Mouse (Mus musculus): ENCODE measurements around the gene Pkd2l1. TPM values are rescaled to one million over a fixed set of nuclear protein-coding genes. Genes with fewer than 3 reads are reported as not detected.

The Pkd2l1 gene
- polyA plus RNA-seq, 1 experiment from 2014 or later = not detected

GRCm38 (mm10) chr19:44180502-44180901 is 11.7 kb downstream of the Pkd2l1 start:
- 83% methylated on average over 1 of the region's 1 CpGs for WGBS
- no peak for ATAC-seq
- H3K9ac ChIP-seq (replicated peaks; ENCODE audit: low read depth, low read length) = no peak overlapping the region
- H3K27ac ChIP-seq (ENCODE audit: low read length) = no peak overlapping the region
- no peaks in the 10 kb centered on the region for H3K36me3 ChIP-seq (ENCODE audit: control insufficient read depth, insufficient read depth)
- no peak overlapping the region for H3K4me2 ChIP-seq (ENCODE audit: low read length)
- H3K4me3 ChIP-seq (replicated peaks; ENCODE audit: low read length) = no peak overlapping the region
- H3K9me3 ChIP-seq (ENCODE audit: control insufficient read depth, low read length) = peaks cover 5% of the 10 kb centered on the region
- H3K4me1 ChIP-seq (replicated peaks; ENCODE audit: control insufficient read depth, insufficient read depth, low read length) = no peaks in the 10 kb centered on the region
- H3K27me3 ChIP-seq (replicated peaks; ENCODE audit: control insufficient read depth, insufficient read depth, low read length) = no peaks in the 10 kb centered on the region

GRCm38 (mm10) chr19:44176741-44177140 is 15.5 kb downstream of the Pkd2l1 start:
- Histone ChIP-seq H3K9me3 (ENCODE audit: control insufficient read depth, low read length) (peaks cover 5% of the 10 kb centered on the region), H3K27me3 (replicated peaks; ENCODE audit: control insufficient read depth, insufficient read depth, low read length) (no peaks in the 10 kb centered on the region), H3K9ac (replicated peaks; ENCODE audit: low read depth, low read length) (no peak overlapping the region), H3K4me3 (replicated peaks; ENCODE audit: low read length) (no peak overlapping the region), H3K4me2 (ENCODE audit: low read length) (no peak overlapping the region), H3K36me3 (ENCODE audit: control insufficient read depth, insufficient read depth) (no peaks in the 10 kb centered on the region), H3K27ac (ENCODE audit: low read length) (no peak overlapping the region), H3K4me1 (replicated peaks; ENCODE audit: control insufficient read depth, insufficient read depth, low read length) (no peaks in the 10 kb centered on the region)
- WGBS = 91% methylated on average over 3 of the region's 3 CpGs
- no peak for ATAC-seq

GRCm38 (mm10) chr19:44174835-44175234 is 17.4 kb downstream of the Pkd2l1 start:
- H3K27ac ChIP-seq (ENCODE audit: low read length) = no peak overlapping the region
- no peaks in the 10 kb centered on the region for H3K36me3 ChIP-seq (ENCODE audit: control insufficient read depth, insufficient read depth)
- H3K4me1 ChIP-seq (replicated peaks; ENCODE audit: control insufficient read depth, insufficient read depth, low read length) = no peaks in the 10 kb centered on the region
- ATAC-seq = no peak
- peaks cover 5% of the 10 kb centered on the region for H3K9me3 ChIP-seq (ENCODE audit: control insufficient read depth, low read length)
- no peak overlapping the region for H3K9ac ChIP-seq (replicated peaks; ENCODE audit: low read depth, low read length)
- no peaks in the 10 kb centered on the region for H3K27me3 ChIP-seq (replicated peaks; ENCODE audit: control insufficient read depth, insufficient read depth, low read length)
- H3K4me3 ChIP-seq (replicated peaks; ENCODE audit: low read length) = no peak overlapping the region
- no peak overlapping the region for H3K4me2 ChIP-seq (ENCODE audit: low read length)
- WGBS = 69% methylated on average over 8 of the region's 8 CpGs

GRCm38 (mm10) chr19:44161515-44161914 is 30.7 kb downstream of the Pkd2l1 start:
- no peak overlapping the region for H3K4me2 ChIP-seq (ENCODE audit: low read length)
- H3K9me3 ChIP-seq (ENCODE audit: control insufficient read depth, low read length) = no peaks in the 10 kb centered on the region
- H3K4me1 ChIP-seq (replicated peaks; ENCODE audit: control insufficient read depth, insufficient read depth, low read length) = no peaks in the 10 kb centered on the region
- H3K27ac ChIP-seq (ENCODE audit: low read length) = no peak overlapping the region
- H3K36me3 ChIP-seq (ENCODE audit: control insufficient read depth, insufficient read depth) = no peaks in the 10 kb centered on the region
- H3K9ac ChIP-seq (replicated peaks; ENCODE audit: low read depth, low read length) = no peak overlapping the region
- H3K27me3 ChIP-seq (replicated peaks; ENCODE audit: control insufficient read depth, insufficient read depth, low read length) = no peaks in the 10 kb centered on the region
- no peak for ATAC-seq
- WGBS = 17% methylated on average over 3 of the region's 3 CpGs
- H3K4me3 ChIP-seq (replicated peaks; ENCODE audit: low read length) = no peak overlapping the region

GRCm38 (mm10) chr19:44159386-44159785 is 32.9 kb downstream of the Pkd2l1 start:
- Histone ChIP-seq H3K4me3 (replicated peaks; ENCODE audit: low read length) (no peak overlapping the region), H3K27me3 (replicated peaks; ENCODE audit: control insufficient read depth, insufficient read depth, low read length) (0 out of 2 replicates have a peak, but pooled peaks cover 4% of the 10 kb centered on the region), H3K9ac (replicated peaks; ENCODE audit: low read depth, low read length) (no peak overlapping the region), H3K4me1 (replicated peaks; ENCODE audit: control insufficient read depth, insufficient read depth, low read length) (no peaks in the 10 kb centered on the region), H3K4me2 (ENCODE audit: low read length) (no peak overlapping the region), H3K27ac (ENCODE audit: low read length) (no peak overlapping the region), H3K9me3 (ENCODE audit: control insufficient read depth, low read length) (no peaks in the 10 kb centered on the region), H3K36me3 (ENCODE audit: control insufficient read depth, insufficient read depth) (no peaks in the 10 kb centered on the region)
- 74% methylated on average over 3 of the region's 3 CpGs for WGBS
- no peak for ATAC-seq

- H3K4me3 ChIP-seq (replicated peaks; ENCODE audit: low read length) = no peak overlapping the region
- no peak overlapping the region for H3K27ac ChIP-seq (ENCODE audit: low read length)
- no peak overlapping the region for H3K9ac ChIP-seq (replicated peaks; ENCODE audit: low read depth, low read length)
- no peak overlapping the region for H3K4me2 ChIP-seq (ENCODE audit: low read length)
- peaks cover 4% of the 10 kb centered on the region; the same call in 1 of the 2 replicates for H3K27me3 ChIP-seq (replicated peaks; ENCODE audit: control insufficient read depth, insufficient read depth, low read length)
- no peaks in the 10 kb centered on the region for H3K36me3 ChIP-seq (ENCODE audit: control insufficient read depth, insufficient read depth)
- WGBS = 92% methylated on average over 10 of the region's 10 CpGs
- no peaks in the 10 kb centered on the region for H3K9me3 ChIP-seq (ENCODE audit: control insufficient read depth, low read length)
- no peaks in the 10 kb centered on the region for H3K4me1 ChIP-seq (replicated peaks; ENCODE audit: control insufficient read depth, insufficient read depth, low read length)
- ATAC-seq = no peak
Measured at GRCm38 (mm10) chr19:44157005-44157404, 35.2 kb downstream of the Pkd2l1 start.

GRCm38 (mm10) chr19:44153781-44154180 is 38.5 kb downstream of the Pkd2l1 start:
- no peaks in the 10 kb centered on the region for H3K36me3 ChIP-seq (ENCODE audit: control insufficient read depth, insufficient read depth)
- no peak overlapping the region for H3K9ac ChIP-seq (replicated peaks; ENCODE audit: low read depth, low read length)
- H3K27ac ChIP-seq (ENCODE audit: low read length) = no peak overlapping the region
- no peaks in the 10 kb centered on the region for H3K9me3 ChIP-seq (ENCODE audit: control insufficient read depth, low read length)
- WGBS = 84% methylated on average over 5 of the region's 5 CpGs
- H3K4me3 ChIP-seq (replicated peaks; ENCODE audit: low read length) = no peak overlapping the region
- H3K4me1 ChIP-seq (replicated peaks; ENCODE audit: control insufficient read depth, insufficient read depth, low read length) = no peaks in the 10 kb centered on the region
- peaks cover 7% of the 10 kb centered on the region; the same call in 1 of the 2 replicates for H3K27me3 ChIP-seq (replicated peaks; ENCODE audit: control insufficient read depth, insufficient read depth, low read length)
- no peak for ATAC-seq
- H3K4me2 ChIP-seq (ENCODE audit: low read length) = no peak overlapping the region

GRCm38 (mm10) chr19:44148991-44149390 is 43.3 kb downstream of the Pkd2l1 start:
- H3K4me3 ChIP-seq (replicated peaks; ENCODE audit: low read length) = no peak overlapping the region
- 83% methylated on average over 2 of the region's 2 CpGs for WGBS

GRCm38 (mm10) chr19:44148345-44148744 is 43.9 kb downstream of the Pkd2l1 start:
- Histone ChIP-seq H3K9me3 (ENCODE audit: control insufficient read depth, low read length) (no peaks in the 10 kb centered on the region), H3K27me3 (replicated peaks; ENCODE audit: control insufficient read depth, insufficient read depth, low read length) (peaks cover 4% of the 10 kb centered on the region; the same call in 1 of the 2 replicates), H3K36me3 (ENCODE audit: control insufficient read depth, insufficient read depth) (no peaks in the 10 kb centered on the region), H3K27ac (ENCODE audit: low read length) (no peak overlapping the region), H3K4me1 (replicated peaks; ENCODE audit: control insufficient read depth, insufficient read depth, low read length) (peaks cover 18% of the 10 kb centered on the region), H3K9ac (replicated peaks; ENCODE audit: low read depth, low read length) (no peak overlapping the region), H3K4me3 (replicated peaks; ENCODE audit: low read length) (no peak overlapping the region), H3K4me2 (ENCODE audit: low read length) (no peak overlapping the region)
- 37% methylated on average over 2 of the region's 2 CpGs for WGBS
- no peak for ATAC-seq

More at GRCm38 (mm10) chr19:44148991-44149390, 43.3 kb downstream of the Pkd2l1 start:
- no peaks in the 10 kb centered on the region for H3K9me3 ChIP-seq (ENCODE audit: control insufficient read depth, low read length)
- no peak for ATAC-seq
- no peak overlapping the region for H3K9ac ChIP-seq (replicated peaks; ENCODE audit: low read depth, low read length)
- H3K36me3 ChIP-seq (ENCODE audit: control insufficient read depth, insufficient read depth) = no peaks in the 10 kb centered on the region
- peaks cover 18% of the 10 kb centered on the region for H3K4me1 ChIP-seq (replicated peaks; ENCODE audit: control insufficient read depth, insufficient read depth, low read length)
- no peak overlapping the region for H3K4me2 ChIP-seq (ENCODE audit: low read length)
- no peak overlapping the region for H3K27ac ChIP-seq (ENCODE audit: low read length)
- H3K27me3 ChIP-seq (replicated peaks; ENCODE audit: control insufficient read depth, insufficient read depth, low read length) = peaks cover 4% of the 10 kb centered on the region; the same call in 1 of the 2 replicates

- Histone ChIP-seq H3K9ac (replicated peaks; ENCODE audit: low read depth, low read length) (no peak overlapping the region), H3K36me3 (ENCODE audit: control insufficient read depth, insufficient read depth) (peaks cover 8% of the 10 kb centered on the region), H3K4me3 (replicated peaks; ENCODE audit: low read length) (no peak overlapping the region), H3K9me3 (ENCODE audit: control insufficient read depth, low read length) (no peaks in the 10 kb centered on the region), H3K4me2 (ENCODE audit: low read length) (no peak overlapping the region), H3K27ac (ENCODE audit: low read length) (no peak overlapping the region), H3K4me1 (replicated peaks; ENCODE audit: control insufficient read depth, insufficient read depth, low read length) (peaks cover 18% of the 10 kb centered on the region), H3K27me3 (replicated peaks; ENCODE audit: control insufficient read depth, insufficient read depth, low read length) (peaks cover 2% of the 10 kb centered on the region; the same call in 1 of the 2 replicates)
- 93% methylated on average over 8 of the region's 8 CpGs for WGBS
- no peak for ATAC-seq
Measured at GRCm38 (mm10) chr19:44146951-44147350, 45.3 kb downstream of the Pkd2l1 start.
